Comparison of ENCODE assay signal across 8 mouse cellular contexts in the genomic region with DNA sequence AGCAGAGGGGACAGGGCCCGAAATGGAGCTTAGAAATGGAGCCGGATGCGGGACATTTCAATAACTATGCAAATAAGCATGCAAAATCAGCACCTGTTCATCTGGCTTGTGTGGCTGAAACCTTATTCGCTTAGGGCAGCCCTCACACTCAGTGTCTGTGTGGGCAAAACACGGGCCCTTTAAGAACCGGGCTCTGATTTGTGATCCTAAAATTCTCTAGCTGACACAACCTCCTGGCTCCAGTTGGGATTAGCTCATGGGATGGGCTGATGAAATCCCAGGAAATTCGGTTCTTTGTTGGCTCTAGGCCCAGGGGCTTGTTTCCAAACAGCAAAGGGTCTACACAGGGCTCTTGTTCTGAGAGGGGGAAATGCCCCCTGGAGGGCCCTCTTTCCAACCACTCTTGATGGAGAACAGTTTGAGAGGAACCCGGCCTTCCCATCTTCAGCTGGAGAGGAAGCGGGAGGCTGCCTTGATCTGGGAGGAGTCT. TPM values are rescaled to one million over a fixed set of nuclear protein-coding genes. Genes with fewer than 3 reads are reported as not detected.
DNase-seq lines count a peak whose midpoint lies in the region; ATAC-seq and TF ChIP-seq lines count a peak whose summit lies in the region.

No protein-coding gene starts in this region.

- peak overlapping the region; percentile 18 to 52; a peak in 3 of 4 replicates for H3K4me3 ChIP-seq in ES-E14 (ENCODE audit: insufficient read depth in 1 of 2, low read depth in 1 of 2, low read length in 2 of 2, poor library complexity in 1 of 2, severe bottlenecking in 1 of 2)
- H3K4me3 ChIP-seq in forebrain, embryonic 15.5 days = no peak overlapping the region

- no peak for DNase-seq in cerebellum, postnatal 4 days (ENCODE audit: low spot score in 2 of 2)
- no peak for DNase-seq in ES-E14 (ENCODE audit: low read depth, low spot score)
- peak; percentile 85 for DNase-seq in heart, postnatal 4 days
- DNase-seq in lung, postnatal 25 days (ENCODE audit: low spot score) = peak; percentile 61
- DNase-seq in testis, postnatal 14 days (ENCODE audit: low spot score) = no peak
- DNase-seq in spleen, postnatal 14 days (ENCODE audit: low spot score in 2 of 2) = no peak

- peak overlapping the region; percentile 50; the same call in 1 of the 2 replicates for H3K27ac ChIP-seq in ES-E14 (ENCODE audit: insufficient read depth, low read depth, low read length, poor library complexity, severe bottlenecking)
- H3K27ac ChIP-seq in forebrain, embryonic 15.5 days (replicated peaks) = peak overlapping the region; percentile 8; the same call in 1 of the 2 replicates

- H3K4me1 ChIP-seq in ES-E14 (ENCODE audit: control insufficient read depth in 2 of 2, insufficient read depth in 2 of 2, low read length in 2 of 2, poor library complexity in 1 of 2) = peaks cover 12 to 24% of the 10 kb centered on the region in 2 experiments
- H3K4me1 ChIP-seq in forebrain, embryonic 15.5 days = peaks cover 20% of the 10 kb centered on the region

- H3K4me2 ChIP-seq in forebrain, embryonic 15.5 days (replicated peaks) = no peak overlapping the region

- ATAC-seq in cerebellum, adult (ENCODE audit: insufficient number of reproducible peaks, low FRiP score, low TSS enrichment) = peak; percentile 71; the same call in 1 of the 2 replicates
- ATAC-seq in forebrain, embryonic 15.5 days (replicated peaks) = no peak; the same call in 1 of the 2 replicates

- no peaks in the 10 kb centered on the region for H3K9me3 ChIP-seq in ES-E14 (ENCODE audit: control insufficient read depth, insufficient read depth, low read depth, low read length)
- no peaks in the 10 kb centered on the region for H3K9me3 ChIP-seq in forebrain, embryonic 15.5 days

- H3K27me3 ChIP-seq in forebrain, embryonic 15.5 days = no peaks in the 10 kb centered on the region

- WGBS in forebrain, embryonic 15.5 days = 29% methylated on average over 9 of the region's 9 CpGs

- peak overlapping the region; percentile 63; the same call in 1 of the 2 replicates for H3K9ac ChIP-seq in ES-E14 (ENCODE audit: insufficient read depth, low read depth, low read length, poor library complexity, severe bottlenecking)
- 0 out of 2 replicates have a peak overlapping the region, but pooled peaks have one; percentile 18 for H3K9ac ChIP-seq in forebrain, embryonic 15.5 days (replicated peaks)

- peaks cover 4% of the 10 kb centered on the region; the same call in 1 of the 2 replicates for H3K36me3 ChIP-seq in ES-E14 (ENCODE audit: control insufficient read depth, insufficient read depth, low read length, poor library complexity, severe bottlenecking)
- H3K36me3 ChIP-seq in forebrain, embryonic 15.5 days = no peaks in the 10 kb centered on the region

- in situ Hi-C loops in ES-E14 (cut with MboI; ENCODE audit: low sequenced_read_pairs in 2 of 2, unreplicated experiment in 2 of 2) = no loop called here

TF ChIP-seq in ES-E14, 5 proteins besides CTCF, POLR2A, EP300 and RAD21:
- TF ChIP-seq ZC3H11A (IDR thresholded peaks at IDR 0.05; ENCODE audit: borderline replicate concordance, low read depth, low read length) = no peak
- TF ChIP-seq CHD2 (IDR thresholded peaks at IDR 0.05; ENCODE audit: low read depth, low read length) = no peak
- no peak for TF ChIP-seq MAFK (IDR thresholded peaks at IDR 0.05; ENCODE audit: insufficient read depth, low read depth, low read length)
- no peak for TF ChIP-seq HCFC1 (IDR thresholded peaks at IDR 0.05; ENCODE audit: borderline replicate concordance, insufficient read depth, low read length)
- TF ChIP-seq ZNF384 (IDR thresholded peaks at IDR 0.05; ENCODE audit: low read depth, low read length) = no peak

RNA-seq across cellular contexts. Expression of a gene that starts 10.2 kb away (rescaled TPM):
- 50.8 and 80.0 TPM in 2 replicates for total RNA-seq in ES-E14 (2012; rRNA removed)
- 192 and 193 TPM in 2 replicates for polyA plus RNA-seq in forebrain, embryonic 15.5 days (2015; fragmentation: Nextera tagmentation; extraction: Ambion mirVana)
- 100 to 1,000 TPM; 104 to 109 TPM for total RNA-seq in heart, postnatal 4 days (2021)

RNA-seq across cellular contexts. Expression of a gene that starts 37.0 kb away (rescaled TPM):
- not detected in 2 replicates for total RNA-seq in ES-E14 (2012; rRNA removed)
- not detected in 2 replicates for polyA plus RNA-seq in forebrain, embryonic 15.5 days (2015; fragmentation: Nextera tagmentation; extraction: Ambion mirVana)
- total RNA-seq in heart, postnatal 4 days (2021) = under 1 TPM in 1 of 2 experiments, not detected in 1; 0.20 TPM

RNA-seq across cellular contexts. Expression of a gene that starts 40.3 kb away (rescaled TPM):
- total RNA-seq in ES-E14 (2012; rRNA removed) = 827 and 1,221 TPM in 2 replicates
- polyA plus RNA-seq in forebrain, embryonic 15.5 days (2015; fragmentation: Nextera tagmentation; extraction: Ambion mirVana) = 133 and 134 TPM in 2 replicates
- total RNA-seq in heart, postnatal 4 days (2021) = 100 to 1,000 TPM; 145 to 152 TPM

Comparison
In these comparisons a context has a peak if more than half of its experiments do, and no peak if none do; other contexts are left out.
1. DNase-seq: peak in heart, postnatal 4 days (single experiment) and lung, postnatal 25 days (single experiment); none in cerebellum, postnatal 4 days (0 of 2), ES-E14 (single experiment), testis, postnatal 14 days (single experiment) and spleen, postnatal 14 days (0 of 2).